Mouse (Mus musculus): ENCODE results near the gene Eps8.

Gene Eps8

GRCm38 (mm10) chr6:137519529-137520342 lies 134.9 kb downstream of the Eps8 start:
- no peak for DNase-seq (ENCODE audit: low spot score in 2 of 2)

GRCm38 (mm10) chr6:137514872-137515271 lies 139.8 kb downstream of the Eps8 start:
- no peak for DNase-seq (ENCODE audit: low spot score in 2 of 2)

GRCm38 (mm10) chr6:137512753-137513152 lies 141.9 kb downstream of the Eps8 start:
- no peak for DNase-seq (ENCODE audit: low spot score in 2 of 2)

- DNase-seq (ENCODE audit: low spot score in 2 of 2) = no peak
These were observed 145.2 kb downstream of the Eps8 start for GRCm38 (mm10) chr6:137509341-137510045.

- no peak for DNase-seq (ENCODE audit: low spot score in 2 of 2)
These were observed 145.7 kb downstream of the Eps8 start for GRCm38 (mm10) chr6:137508936-137509335.

GRCm38 (mm10) chr6:137506563-137506962 lies 148.1 kb downstream of the Eps8 start:
- DNase-seq (ENCODE audit: low spot score in 2 of 2) = no peak

- no peak for DNase-seq (ENCODE audit: low spot score in 2 of 2)
These were observed 149.0 kb downstream of the Eps8 start for GRCm38 (mm10) chr6:137505555-137506227.

- no peak for DNase-seq (ENCODE audit: low spot score in 2 of 2)
These were observed 150.6 kb downstream of the Eps8 start for GRCm38 (mm10) chr6:137504052-137504451.

- no peak for DNase-seq (ENCODE audit: low spot score in 2 of 2)
These were observed 151.2 kb downstream of the Eps8 start for GRCm38 (mm10) chr6:137503462-137503861.

GRCm38 (mm10) chr6:137503009-137503408 lies 151.7 kb downstream of the Eps8 start:
- DNase-seq (ENCODE audit: low spot score in 2 of 2) = no peak

GRCm38 (mm10) chr6:137498781-137499180 lies 155.9 kb downstream of the Eps8 start:
- DNase-seq (ENCODE audit: low spot score in 2 of 2) = no peak

GRCm38 (mm10) chr6:137497208-137497835 lies 157.4 kb downstream of the Eps8 start:
- no peak for DNase-seq (ENCODE audit: low spot score in 2 of 2)

GRCm38 (mm10) chr6:137496562-137496961 lies 158.1 kb downstream of the Eps8 start:
- DNase-seq (ENCODE audit: low spot score in 2 of 2) = no peak

GRCm38 (mm10) chr6:137495233-137495632 lies 159.4 kb downstream of the Eps8 start:
- DNase-seq (ENCODE audit: low spot score in 2 of 2) = no peak

GRCm38 (mm10) chr6:137494801-137495200 lies 159.9 kb downstream of the Eps8 start:
- DNase-seq (ENCODE audit: low spot score in 2 of 2) = no peak

GRCm38 (mm10) chr6:137494136-137494475 lies 160.6 kb downstream of the Eps8 start:
- DNase-seq (ENCODE audit: low spot score in 2 of 2) = no peak

GRCm38 (mm10) chr6:137493211-137494135 lies 161.2 kb downstream of the Eps8 start:
- DNase-seq (ENCODE audit: low spot score in 2 of 2) = no peak

- DNase-seq (ENCODE audit: low spot score in 2 of 2) = no peak
These were observed 162.1 kb downstream of the Eps8 start for GRCm38 (mm10) chr6:137492582-137492981.

GRCm38 (mm10) chr6:137491659-137492058 lies 163.0 kb downstream of the Eps8 start:
- DNase-seq (ENCODE audit: low spot score in 2 of 2) = no peak

- DNase-seq (ENCODE audit: low spot score in 2 of 2) = no peak
These were observed 164.6 kb downstream of the Eps8 start for GRCm38 (mm10) chr6:137490115-137490514.

- no peak for DNase-seq (ENCODE audit: low spot score in 2 of 2)
These were observed 167.2 kb downstream of the Eps8 start for GRCm38 (mm10) chr6:137487443-137487842.

Measured in natural killer cell, adult 2 months (primary cell).